Mouse (Mus musculus) testis, postnatal 10 days (tissue): ENCODE measurements around the gene Nadsyn1.

Source experiments
- DNase-seq: peaks from one replicate; pipeline ENCODE4 v3.0.0; 2021; ENCODE audit warnings: low spot score

Nadsyn1 gene

DNA sequence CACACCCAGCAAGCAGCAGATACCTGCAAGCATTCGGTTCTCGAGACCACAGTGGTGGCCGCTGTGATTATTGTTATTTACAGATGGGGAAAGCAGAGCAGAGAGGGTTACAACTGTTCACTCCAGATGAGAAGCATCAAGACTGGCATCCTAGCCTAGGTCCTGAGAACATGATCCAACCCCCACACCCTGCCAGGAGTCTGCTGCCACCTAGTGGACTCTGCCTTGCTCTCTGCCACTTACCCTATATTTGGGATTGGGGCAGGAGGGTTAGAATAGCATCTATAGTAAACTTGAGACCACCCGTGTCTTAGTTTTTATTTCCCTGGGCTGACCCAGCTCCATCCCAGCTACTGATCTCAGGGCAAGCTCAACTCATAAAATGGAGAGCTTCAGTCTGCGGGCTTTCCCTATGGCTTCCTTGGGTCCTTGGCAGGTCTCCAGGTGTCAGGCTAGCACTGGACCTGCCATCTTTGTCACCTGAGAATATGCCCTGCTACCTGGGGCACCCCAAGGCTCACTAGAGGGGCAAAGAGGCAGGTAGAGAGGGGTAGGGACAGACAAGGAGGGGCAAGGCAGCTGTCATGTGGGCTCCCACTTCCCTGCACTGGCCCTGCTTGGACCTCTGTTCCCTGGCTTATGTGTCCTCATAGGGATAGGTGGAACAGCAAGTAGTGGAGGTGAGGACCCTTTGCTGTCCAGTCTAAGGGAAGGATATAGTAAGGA, 68.5 kb downstream of the Nadsyn1 start:
- peak; percentile 80 for DNase-seq

DNA sequence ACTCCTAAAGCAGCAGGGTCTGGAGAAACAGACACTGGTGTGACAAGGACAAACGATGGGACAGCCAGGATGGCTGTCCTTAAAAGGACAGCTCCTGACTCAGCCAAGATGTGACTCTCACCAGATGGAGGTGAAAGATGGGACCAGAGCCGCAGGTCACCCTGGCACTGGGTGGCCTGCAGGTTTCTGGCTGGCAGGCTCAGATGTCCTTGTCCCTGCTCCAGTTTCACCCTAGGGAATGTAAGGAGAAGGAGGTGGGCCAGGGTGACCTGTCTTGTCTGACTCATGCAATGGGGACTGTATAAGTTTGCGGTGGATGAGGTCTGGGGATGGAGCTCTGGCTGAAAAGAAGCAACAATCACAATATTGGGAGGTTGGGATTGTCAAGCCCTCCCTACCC, 70.0 kb downstream of the Nadsyn1 start:
- DNase-seq = no peak

DNA sequence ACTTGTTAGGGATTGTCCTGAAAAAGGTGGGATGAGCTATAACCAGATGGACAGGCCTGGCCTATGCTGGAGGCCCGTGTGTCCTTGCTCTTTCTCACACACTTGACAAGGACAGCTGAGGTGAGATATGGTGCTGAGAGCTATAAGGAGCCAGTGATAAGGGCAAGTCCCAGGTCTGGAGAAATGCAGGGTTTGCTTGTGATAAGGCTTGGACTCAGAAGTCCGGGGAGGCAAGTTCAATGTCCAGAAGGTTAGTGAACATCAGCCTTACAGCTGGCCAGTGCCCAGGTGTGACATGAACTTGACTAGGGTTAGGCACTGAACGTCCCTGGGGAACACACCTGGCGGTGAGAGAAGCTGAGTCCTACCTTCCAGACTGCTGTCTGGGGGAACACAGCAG, 70.6 kb downstream of the Nadsyn1 start:
- no peak for DNase-seq

DNA sequence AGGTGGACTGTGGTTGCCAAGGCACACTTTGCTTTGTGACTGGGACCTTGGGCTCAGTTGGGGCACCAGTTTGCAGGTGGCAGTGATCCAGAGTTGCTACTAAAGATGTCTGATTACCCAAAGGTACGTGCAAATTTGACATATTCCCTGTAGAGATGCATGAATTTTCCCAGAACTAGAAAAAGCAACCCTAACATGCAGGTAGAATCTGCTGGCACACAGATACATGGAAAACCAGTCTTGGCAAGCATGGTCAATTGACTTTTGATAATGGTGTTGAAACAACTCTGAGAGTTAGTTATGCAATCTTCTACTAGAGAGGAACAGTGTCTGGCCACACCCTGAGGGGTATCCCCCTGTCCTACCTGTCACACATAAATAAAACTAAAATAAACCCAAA, 71.3 kb downstream of the Nadsyn1 start:
- DNase-seq = no peak

DNA sequence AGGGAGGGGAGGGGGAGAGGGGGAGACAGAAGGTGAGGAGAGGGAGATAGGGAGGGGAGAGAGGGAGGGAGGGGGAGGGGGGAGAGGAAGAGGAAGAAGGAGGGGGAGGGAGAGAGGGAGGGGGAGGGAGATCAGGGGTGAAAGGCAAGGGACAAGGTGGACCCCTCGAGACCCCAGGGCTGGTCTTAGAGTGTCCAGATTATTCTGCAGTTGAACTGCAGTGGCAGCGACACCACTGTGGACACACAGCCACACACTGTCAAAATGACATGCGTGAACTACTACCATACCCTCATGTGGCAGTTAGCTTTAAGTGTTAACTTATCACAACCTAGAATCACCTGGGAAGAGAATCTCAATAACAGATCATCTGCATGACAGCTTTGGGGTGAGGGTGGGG, 73.6 kb downstream of the Nadsyn1 start:
- no peak for DNase-seq

DNA sequence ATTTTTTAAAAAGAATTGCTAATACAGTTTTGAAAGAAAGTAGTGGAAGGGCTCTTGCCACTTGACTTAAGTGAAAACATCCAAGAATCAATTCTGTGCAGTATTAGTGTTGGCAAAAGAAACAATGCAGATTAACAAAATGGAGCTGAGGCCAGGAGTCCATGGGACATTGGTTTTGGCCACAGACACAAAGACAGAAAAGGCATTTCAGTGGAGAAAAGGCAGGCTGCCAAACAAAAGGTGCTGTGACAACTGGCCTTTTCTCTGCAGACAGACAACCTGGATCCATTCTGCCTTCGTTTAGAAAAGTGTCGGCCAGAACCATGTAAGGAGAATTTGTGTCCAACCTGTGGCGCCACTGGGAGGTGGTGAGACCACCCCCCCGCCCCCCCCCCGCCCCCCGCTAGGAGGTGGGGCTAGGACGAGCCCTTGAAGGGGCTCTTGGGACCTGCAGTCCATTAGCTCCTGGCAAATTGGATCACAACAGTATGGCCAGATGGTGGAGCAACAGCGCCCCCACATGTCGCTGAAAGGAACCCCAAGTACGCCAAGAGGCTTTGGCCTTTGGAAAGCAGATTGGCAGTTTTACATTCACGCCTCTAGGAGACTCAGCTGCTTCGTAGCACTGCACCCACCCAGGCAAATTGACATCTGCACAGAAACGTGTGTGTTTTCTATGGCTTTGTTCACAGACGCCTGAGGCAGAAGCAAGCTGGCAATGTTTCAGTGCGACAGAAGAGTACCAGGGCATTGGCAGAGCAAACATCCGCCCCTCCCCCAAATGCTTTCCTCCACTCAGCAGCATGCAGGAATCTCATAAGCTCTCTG, 74.4 kb downstream of the Nadsyn1 start:
- DNase-seq = peak; percentile 93
